Mouse (Mus musculus): ENCODE measurements around the gene Tns3. TPM values are rescaled to one million over a fixed set of nuclear protein-coding genes. Genes with fewer than 3 reads are reported as not detected.
"Not testable (repeated sequence)": the region's sequence is repeated elsewhere in the genome, so short reads cannot be mapped to it uniquely, and the experiment has no call there.

The Tns3 gene
- polyA plus RNA-seq, 1 experiment from 2014 or later = 31.5 TPM

DNA sequence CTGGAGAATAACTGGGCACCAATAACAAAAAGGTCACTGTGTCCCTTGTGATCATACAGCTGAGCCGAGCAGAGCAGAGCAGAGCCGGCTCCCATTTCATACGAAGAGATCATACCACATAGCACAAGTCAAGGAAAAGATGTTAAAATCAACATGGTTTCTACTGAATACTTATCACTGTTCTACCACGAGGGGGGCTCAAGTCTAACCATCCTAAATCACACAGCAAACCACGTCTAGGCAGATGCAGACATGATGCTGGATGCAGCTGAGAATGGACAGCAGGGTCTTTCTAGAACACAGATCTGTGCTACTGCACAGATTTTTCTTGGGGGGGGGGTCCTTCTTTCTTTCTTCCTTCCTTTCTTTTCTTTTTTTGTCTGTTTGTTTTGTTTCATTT, 112.6 kb downstream of the Tns3 start:
- Histone ChIP-seq H3K9ac (replicated peaks; ENCODE audit: low read length) (no peak overlapping the region), H3K27ac (ENCODE audit: low read length) (no peak overlapping the region), H3K36me3 (ENCODE audit: insufficient read depth, low read length) (peaks cover 22% of the 10 kb centered on the region; the same call in 1 of the 2 replicates), H3K27me3 (ENCODE audit: insufficient read depth, low read length) (no peaks in the 10 kb centered on the region), H3K4me2 (replicated peaks; ENCODE audit: low read depth, low read length) (no peak overlapping the region), H3K9me3 (ENCODE audit: low read length) (no peaks in the 10 kb centered on the region), H3K4me3 (ENCODE audit: low read length) (no peak overlapping the region), H3K4me1 (ENCODE audit: insufficient read depth, low read length) (peaks cover 8% of the 10 kb centered on the region; the same call in 1 of the 2 replicates)
- ATAC-seq (ENCODE audit: low FRiP score, low TSS enrichment) = no peak
- WGBS = 84% methylated on average over 5 of the region's 5 CpGs

DNA sequence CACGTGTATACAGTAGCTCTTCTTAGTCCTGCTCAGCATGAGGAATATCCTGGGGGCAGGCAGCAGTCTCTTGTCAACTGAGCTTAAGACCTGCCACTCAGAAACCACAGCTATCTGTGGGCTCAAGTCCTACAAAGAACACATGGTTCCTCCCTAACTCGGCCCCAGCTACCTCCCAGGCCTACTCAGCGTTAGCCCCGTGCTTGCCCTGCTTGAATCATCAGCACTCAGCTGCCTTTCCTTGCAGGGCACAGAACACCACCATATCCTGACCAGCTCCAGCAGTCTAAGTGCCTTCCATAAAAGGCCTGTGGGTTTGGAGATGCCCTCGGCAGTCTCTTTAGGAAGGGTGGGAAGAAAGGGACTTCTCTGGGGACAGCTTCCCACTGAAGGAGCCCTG, 116.7 kb downstream of the Tns3 start:
- Histone ChIP-seq H3K9ac (replicated peaks; ENCODE audit: low read length) (no peak overlapping the region), H3K4me2 (replicated peaks; ENCODE audit: low read depth, low read length) (no peak overlapping the region), H3K27me3 (ENCODE audit: insufficient read depth, low read length) (no peaks in the 10 kb centered on the region), H3K36me3 (ENCODE audit: insufficient read depth, low read length) (peaks cover 33% of the 10 kb centered on the region), H3K27ac (ENCODE audit: low read length) (no peak overlapping the region), H3K4me1 (ENCODE audit: insufficient read depth, low read length) (peaks cover 4% of the 10 kb centered on the region; the same call in 1 of the 2 replicates), H3K4me3 (ENCODE audit: low read length) (no peak overlapping the region), H3K9me3 (ENCODE audit: low read length) (no peaks in the 10 kb centered on the region)
- whole genome bisulfite sequencing = 78% methylated on average over 5 of the region's 5 CpGs
- no peak for ATAC-seq (ENCODE audit: low FRiP score, low TSS enrichment)

DNA sequence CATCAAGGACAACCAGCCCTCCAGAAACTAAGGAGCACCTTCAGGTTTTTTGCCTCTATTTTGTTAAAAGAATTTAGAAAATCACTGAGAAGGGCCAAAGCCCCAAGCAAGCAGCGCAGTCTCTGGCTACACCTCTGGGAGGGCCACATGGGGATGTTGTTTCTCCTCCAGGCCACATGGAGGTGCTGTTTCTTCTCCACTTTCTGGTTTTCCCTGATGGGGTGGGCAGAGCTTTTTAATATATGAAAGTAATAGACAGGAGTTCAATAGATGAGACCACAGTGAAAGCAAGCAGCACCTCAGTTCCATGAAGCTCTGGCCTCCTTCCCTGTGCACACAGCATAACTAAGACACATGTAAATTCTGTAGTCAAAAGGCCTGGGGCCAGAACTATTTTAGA, 118.5 kb downstream of the Tns3 start:
- 100% methylated on average over 1 of the region's 1 CpGs for WGBS
- H3K9me3 ChIP-seq (ENCODE audit: low read length) = no peaks in the 10 kb centered on the region
- no peak for ATAC-seq (ENCODE audit: low FRiP score, low TSS enrichment)
- no peak overlapping the region for H3K9ac ChIP-seq (replicated peaks; ENCODE audit: low read length)
- no peak overlapping the region for H3K27ac ChIP-seq (ENCODE audit: low read length)
- H3K4me1 ChIP-seq (ENCODE audit: insufficient read depth, low read length) = peaks cover 14% of the 10 kb centered on the region; the same call in 1 of the 2 replicates
- H3K36me3 ChIP-seq (ENCODE audit: insufficient read depth, low read length) = peaks cover 30% of the 10 kb centered on the region
- H3K4me2 ChIP-seq (replicated peaks; ENCODE audit: low read depth, low read length) = no peak overlapping the region
- H3K27me3 ChIP-seq (ENCODE audit: insufficient read depth, low read length) = no peaks in the 10 kb centered on the region
- H3K4me3 ChIP-seq (ENCODE audit: low read length) = no peak overlapping the region

DNA sequence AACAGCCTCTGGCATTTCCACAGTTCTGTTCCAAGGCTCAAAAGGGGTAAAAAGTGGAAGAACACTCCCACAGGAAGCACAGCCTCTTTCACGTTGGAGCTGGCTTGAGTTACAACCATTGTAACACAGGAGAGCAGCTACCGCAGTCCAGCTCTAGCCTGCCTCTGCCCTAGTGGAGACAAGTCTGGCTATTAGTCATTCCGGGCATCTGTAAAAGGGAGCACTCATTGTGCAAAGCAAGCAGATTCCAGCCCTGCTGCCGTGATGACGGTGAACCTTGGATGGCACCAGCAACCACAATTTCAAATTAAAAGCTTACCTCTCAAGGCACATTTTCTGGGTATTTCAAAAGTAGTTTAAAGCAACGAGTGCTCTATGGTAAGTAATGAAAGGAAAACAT, 120.0 kb downstream of the Tns3 start:
- Histone ChIP-seq H3K9ac (replicated peaks; ENCODE audit: low read length) (no peak overlapping the region), H3K4me1 (ENCODE audit: insufficient read depth, low read length) (peaks cover 28% of the 10 kb centered on the region), H3K4me2 (replicated peaks; ENCODE audit: low read depth, low read length) (no peak overlapping the region), H3K4me3 (ENCODE audit: low read length) (no peak overlapping the region), H3K9me3 (ENCODE audit: low read length) (no peaks in the 10 kb centered on the region), H3K27ac (ENCODE audit: low read length) (peak overlapping the region; percentile 43; the same call in 1 of the 2 replicates), H3K27me3 (ENCODE audit: insufficient read depth, low read length) (no peaks in the 10 kb centered on the region), H3K36me3 (ENCODE audit: insufficient read depth, low read length) (peaks cover 33% of the 10 kb centered on the region)
- peak; percentile 68 for ATAC-seq (ENCODE audit: low FRiP score, low TSS enrichment)
- WGBS = 24% methylated on average over 6 of the region's 6 CpGs

DNA sequence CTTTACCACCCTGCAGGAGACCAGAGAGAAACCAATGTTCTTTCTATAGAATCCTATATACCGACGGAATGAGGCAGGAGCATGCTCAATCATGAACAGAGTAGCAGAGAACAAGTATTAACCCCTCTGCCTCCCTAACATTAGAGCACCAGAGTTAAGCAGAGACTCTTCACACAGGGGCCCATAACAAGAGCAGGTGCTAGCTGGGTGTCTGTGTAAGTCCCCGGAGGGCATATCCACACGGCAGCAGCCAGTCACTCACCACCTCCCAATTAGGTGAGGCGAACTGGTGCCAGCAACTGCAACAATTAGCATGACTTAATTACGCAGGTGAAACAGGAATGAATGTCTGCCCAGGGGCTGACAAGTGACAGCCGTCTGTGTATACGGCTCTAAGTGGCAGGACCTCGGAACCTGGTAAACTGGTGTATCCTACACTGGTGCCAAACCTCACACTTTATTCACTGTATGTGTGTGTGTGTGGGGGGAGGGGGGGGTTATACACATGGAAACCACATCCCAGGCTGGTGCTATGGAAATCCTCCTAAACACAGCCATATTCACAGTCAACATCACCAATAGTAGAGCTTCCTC, 123.0 kb downstream of the Tns3 start:
- H3K9ac ChIP-seq (replicated peaks; ENCODE audit: low read length) = no peak overlapping the region
- no peak overlapping the region for H3K4me3 ChIP-seq (ENCODE audit: low read length)
- ATAC-seq (ENCODE audit: low FRiP score, low TSS enrichment) = no peak
- H3K27me3 ChIP-seq (ENCODE audit: insufficient read depth, low read length) = no peaks in the 10 kb centered on the region
- H3K9me3 ChIP-seq (ENCODE audit: low read length) = no peaks in the 10 kb centered on the region
- H3K27ac ChIP-seq (ENCODE audit: low read length) = no peak overlapping the region
- WGBS = 78% methylated on average over 9 of the region's 9 CpGs
- H3K4me1 ChIP-seq (ENCODE audit: insufficient read depth, low read length) = peaks cover 55% of the 10 kb centered on the region
- H3K4me2 ChIP-seq (replicated peaks; ENCODE audit: low read depth, low read length) = no peak overlapping the region
- peaks cover 15% of the 10 kb centered on the region for H3K36me3 ChIP-seq (ENCODE audit: insufficient read depth, low read length)

DNA sequence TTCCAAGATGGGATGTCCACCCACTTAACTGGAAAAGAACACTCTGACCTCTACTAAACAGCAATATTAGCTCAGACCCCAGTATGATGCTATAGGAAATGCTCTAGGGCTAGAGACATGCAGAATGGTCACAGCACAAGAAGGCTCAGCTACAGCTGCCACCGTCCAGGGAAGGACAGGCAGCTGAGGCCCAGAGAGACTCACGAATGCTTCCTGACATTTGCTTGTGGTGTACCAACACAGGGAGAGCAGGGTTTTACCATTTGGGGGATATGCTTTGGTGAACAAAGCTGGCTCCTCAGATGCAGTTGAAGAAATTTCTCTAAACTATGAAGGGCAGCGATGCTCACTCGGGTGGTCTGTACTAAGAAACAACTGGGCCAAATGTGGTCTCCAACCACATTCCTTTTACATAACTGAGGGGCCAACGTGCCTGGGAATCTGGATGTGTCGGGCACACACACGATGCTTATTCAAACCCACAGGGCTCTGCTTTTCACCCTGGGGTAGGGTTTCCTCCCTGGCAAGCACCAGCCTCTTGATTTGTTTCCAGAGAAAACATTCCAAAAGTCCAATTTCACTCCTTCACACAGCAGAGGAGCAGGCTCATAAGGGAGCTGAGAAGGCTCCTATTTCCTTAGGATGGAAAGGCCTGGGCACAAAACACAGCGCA, 124.6 kb downstream of the Tns3 start:
- Histone ChIP-seq H3K4me2 (replicated peaks; ENCODE audit: low read depth, low read length) (no peak overlapping the region), H3K27me3 (ENCODE audit: insufficient read depth, low read length) (no peaks in the 10 kb centered on the region), H3K9me3 (ENCODE audit: low read length) (no peaks in the 10 kb centered on the region), H3K36me3 (ENCODE audit: insufficient read depth, low read length) (peaks cover 15% of the 10 kb centered on the region), H3K4me3 (ENCODE audit: low read length) (no peak overlapping the region), H3K27ac (ENCODE audit: low read length) (peak overlapping the region; percentile 90), H3K9ac (replicated peaks; ENCODE audit: low read length) (0 out of 2 replicates have a peak overlapping the region, but pooled peaks have one; percentile 22), H3K4me1 (ENCODE audit: insufficient read depth, low read length) (peaks cover 56% of the 10 kb centered on the region)
- 35% methylated on average over 8 of the region's 8 CpGs for WGBS
- ATAC-seq (ENCODE audit: low FRiP score, low TSS enrichment) = 0 out of 2 replicates have a peak, but pooled peaks have one; percentile 13

DNA sequence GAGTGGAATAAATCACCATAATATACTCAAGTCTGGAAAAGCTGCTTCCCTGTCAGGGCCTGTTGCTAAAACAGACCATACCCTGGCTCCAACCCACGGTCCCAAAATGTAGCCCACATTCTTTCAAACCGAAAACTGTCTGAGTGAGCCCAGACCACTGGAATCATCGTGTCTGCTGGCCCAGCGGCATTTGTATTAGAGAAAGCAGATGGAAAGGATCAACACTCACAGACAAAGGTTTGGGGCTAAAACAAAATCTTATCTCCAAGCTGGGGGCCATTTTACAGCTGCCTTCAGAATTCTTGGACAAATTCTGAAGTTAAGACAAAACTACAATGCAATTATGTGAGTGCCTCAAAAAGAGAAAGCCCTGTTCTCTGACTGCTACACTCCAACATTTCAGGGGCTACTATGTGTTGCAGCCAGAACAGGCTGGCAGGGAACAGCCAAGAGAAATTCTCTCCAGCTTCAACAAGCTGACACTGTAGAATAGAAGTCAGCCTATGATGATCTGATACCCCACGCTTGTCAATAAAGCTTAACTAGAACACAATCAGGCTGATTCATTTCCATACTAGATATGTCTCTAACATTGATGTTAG, 127.2 kb downstream of the Tns3 start:
- H3K9ac ChIP-seq (replicated peaks; ENCODE audit: low read length) = no peak overlapping the region
- peaks cover 55% of the 10 kb centered on the region for H3K4me1 ChIP-seq (ENCODE audit: insufficient read depth, low read length)
- no peaks in the 10 kb centered on the region for H3K27me3 ChIP-seq (ENCODE audit: insufficient read depth, low read length)
- 67% methylated on average over 5 of the region's 5 CpGs for WGBS
- no peak overlapping the region for H3K4me3 ChIP-seq (ENCODE audit: low read length)
- H3K9me3 ChIP-seq (ENCODE audit: low read length) = no peaks in the 10 kb centered on the region
- H3K27ac ChIP-seq (ENCODE audit: low read length) = peak overlapping the region; percentile 90
- H3K4me2 ChIP-seq (replicated peaks; ENCODE audit: low read depth, low read length) = no peak overlapping the region
- H3K36me3 ChIP-seq (ENCODE audit: insufficient read depth, low read length) = peaks cover 21% of the 10 kb centered on the region
- ATAC-seq (ENCODE audit: low FRiP score, low TSS enrichment) = no peak

DNA sequence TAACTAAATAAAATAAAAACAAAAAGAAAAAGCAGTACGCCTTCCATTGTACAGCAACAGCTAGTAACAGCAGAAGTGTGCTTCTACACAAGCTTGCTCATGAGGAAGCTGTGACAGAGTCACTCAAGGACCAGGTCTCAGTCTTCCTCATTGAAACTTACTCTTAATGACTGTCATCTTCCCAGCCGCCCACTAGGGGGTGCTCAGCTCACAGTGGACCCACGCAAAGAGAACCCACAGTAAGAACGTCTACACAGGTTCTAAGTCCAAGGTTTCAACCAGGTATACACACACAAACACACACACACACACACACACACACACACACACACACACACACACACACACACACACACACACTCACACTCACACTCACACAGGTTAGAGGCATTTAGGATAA, 129.4 kb downstream of the Tns3 start:
- H3K4me2 ChIP-seq (replicated peaks; ENCODE audit: low read depth, low read length) = no peak overlapping the region
- WGBS = 24% methylated on average over 4 of the region's 4 CpGs
- H3K36me3 ChIP-seq (ENCODE audit: insufficient read depth, low read length) = peaks cover 29% of the 10 kb centered on the region

DNA sequence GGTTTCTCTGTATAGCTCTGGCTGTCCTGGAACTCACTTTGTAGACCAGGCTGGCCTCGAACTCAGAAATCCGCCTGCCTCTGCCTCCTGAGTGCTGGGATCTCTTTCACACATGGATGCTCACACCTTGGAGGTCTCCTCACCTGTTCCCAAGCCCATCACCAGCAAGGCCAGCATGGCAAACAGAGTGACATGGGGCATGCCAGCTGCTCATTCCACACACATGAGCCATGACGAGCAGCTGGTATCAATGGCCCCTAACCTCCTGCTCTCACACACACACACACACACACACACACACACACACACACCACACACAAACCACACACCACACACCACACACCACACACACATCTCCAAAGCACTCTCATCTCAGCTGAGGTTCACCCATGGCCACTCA, 131.6 kb downstream of the Tns3 start:
- WGBS = 88% methylated on average over 3 of the region's 3 CpGs
- not testable (repeated sequence) for H3K4me2 ChIP-seq (replicated peaks; ENCODE audit: low read depth, low read length); ATAC-seq (ENCODE audit: low FRiP score, low TSS enrichment); H3K27me3 ChIP-seq (ENCODE audit: insufficient read depth, low read length); H3K9ac ChIP-seq (replicated peaks; ENCODE audit: low read length); H3K4me3 ChIP-seq (ENCODE audit: low read length); H3K9me3 ChIP-seq (ENCODE audit: low read length)
- Histone ChIP-seq H3K36me3 (ENCODE audit: insufficient read depth, low read length) (peaks cover 43% of the 10 kb centered on the region), H3K4me1 (ENCODE audit: insufficient read depth, low read length) (peaks cover 19% of the 10 kb centered on the region), H3K27ac (ENCODE audit: low read length) (0 out of 2 replicates have a peak overlapping the region, but pooled peaks have one; percentile 55)

More for the DNA sequence above, 129.4 kb downstream of the Tns3 start:
- Histone ChIP-seq H3K9me3 (ENCODE audit: low read length) (no peaks in the 10 kb centered on the region), H3K4me1 (ENCODE audit: insufficient read depth, low read length) (peaks cover 37% of the 10 kb centered on the region), H3K9ac (replicated peaks; ENCODE audit: low read length) (no peak overlapping the region), H3K27ac (ENCODE audit: low read length) (no peak overlapping the region), H3K4me3 (ENCODE audit: low read length) (no peak overlapping the region), H3K27me3 (ENCODE audit: insufficient read depth, low read length) (no peaks in the 10 kb centered on the region)
- peak; percentile 15; the same call in 1 of the 2 replicates for ATAC-seq (ENCODE audit: low FRiP score, low TSS enrichment)
